Mouse (Mus musculus): ENCODE data around the gene Ak6.
A peak's percentile ranks its signal among the peaks of the same experiment; 100 is the strongest.

Ak6 gene

DNA sequence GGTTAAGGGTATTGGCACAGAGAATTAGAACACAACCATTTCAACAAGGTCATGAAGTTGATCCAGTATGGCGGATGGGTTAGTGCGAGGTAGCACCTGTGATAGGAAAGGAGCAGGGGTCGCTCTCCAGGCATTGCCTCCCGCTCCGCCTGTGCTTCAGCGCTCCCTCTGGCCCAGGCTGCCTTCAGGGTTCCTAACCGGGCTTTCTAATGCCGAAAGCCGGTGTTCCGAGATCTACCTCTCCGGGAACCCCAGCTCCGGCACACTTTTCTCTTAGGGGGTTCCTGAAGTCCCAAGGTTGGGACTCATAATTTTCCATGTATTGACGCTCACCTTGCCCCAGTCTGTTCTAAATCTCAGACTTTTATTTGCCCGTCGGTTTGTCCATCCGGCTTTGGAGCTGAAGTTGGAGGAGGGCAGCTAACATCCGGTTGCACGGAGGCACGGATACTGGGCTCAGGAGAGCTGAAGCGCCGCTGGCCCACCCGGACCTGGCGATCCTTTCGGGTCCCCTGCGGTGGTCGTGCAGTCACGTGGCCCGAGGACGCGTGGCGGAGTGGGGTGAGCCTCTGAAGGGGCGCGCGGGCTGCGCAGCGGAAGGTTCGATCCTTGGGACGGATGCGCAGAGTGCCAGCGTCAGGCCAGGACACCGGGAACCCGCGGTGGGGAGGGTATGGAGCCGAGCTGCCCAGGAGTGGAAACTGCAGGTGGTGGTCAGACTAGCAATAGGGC lies 18.7 kb downstream of the Ak6 start, which contains the start of gene Ccdc125:
Ccdc125 (plus strand) TSS at position 427 of the 732 bp plus-strand sequence.
- DNase-seq (ENCODE audit: low read depth, low spot score): peak; percentile 66

GRCm38 (mm10) chr13:100670181-100670741 lies 19.5 kb downstream of the Ak6 start:
- DNase-seq (ENCODE audit: low read depth, low spot score): no peak

GRCm38 (mm10) chr13:100675936-100676635 lies 25.3 kb downstream of the Ak6 start:
- no peak for DNase-seq (ENCODE audit: low read depth, low spot score)

- no peak for DNase-seq (ENCODE audit: low read depth, low spot score)
Observed at GRCm38 (mm10) chr13:100681615-100682014, 30.8 kb downstream of the Ak6 start.

DNA sequence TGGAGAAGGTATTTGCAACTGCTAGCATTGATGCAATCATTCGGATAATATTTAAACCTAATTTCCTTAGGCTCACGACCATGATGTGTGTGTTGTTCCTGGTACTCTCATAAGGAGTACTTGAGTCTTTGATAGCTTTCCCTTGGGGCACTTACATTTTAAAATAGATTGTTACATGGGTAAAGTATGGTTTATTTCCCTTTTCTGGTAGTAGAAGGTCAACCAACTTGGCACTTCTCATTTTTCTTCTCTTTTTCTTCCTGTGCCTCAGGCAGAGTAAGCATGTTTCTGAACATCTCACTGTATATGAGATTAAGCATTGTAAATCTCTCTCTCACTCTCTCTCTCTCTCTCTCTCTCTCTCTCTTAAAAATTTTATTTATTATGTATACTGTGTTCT lies 32.1 kb downstream of the Ak6 start:
- no peak for DNase-seq (ENCODE audit: low read depth, low spot score)

GRCm38 (mm10) chr13:100684355-100684754 lies 33.6 kb downstream of the Ak6 start:
- peak; percentile 67 for DNase-seq (ENCODE audit: low read depth, low spot score)

- DNase-seq (ENCODE audit: low read depth, low spot score): peak; percentile 67
Observed at GRCm38 (mm10) chr13:100687513-100687912, 36.7 kb downstream of the Ak6 start.

GRCm38 (mm10) chr13:100697541-100697940 lies 46.8 kb downstream of the Ak6 start:
- no peak for DNase-seq (ENCODE audit: low read depth, low spot score)

DNA sequence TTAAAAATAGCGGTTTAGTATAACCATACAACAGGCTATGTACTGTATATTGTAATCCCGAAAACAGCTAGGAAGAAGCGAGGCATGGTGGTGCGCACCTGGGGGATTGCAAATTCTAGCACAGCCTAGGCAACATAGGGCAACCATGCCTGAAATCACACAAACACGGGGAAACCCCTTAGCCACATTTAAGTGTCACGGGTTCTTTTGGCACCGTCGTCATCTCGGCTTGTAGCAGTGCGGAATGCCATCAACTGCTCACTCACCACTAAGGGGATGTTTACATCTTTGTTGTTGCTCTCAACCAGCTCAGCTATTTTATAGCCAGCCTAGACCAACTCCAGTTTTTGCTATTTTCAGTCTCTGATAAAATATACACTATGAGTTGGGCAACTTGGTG lies 48.1 kb downstream of the Ak6 start:
- no peak for DNase-seq (ENCODE audit: low read depth, low spot score)

- DNase-seq (ENCODE audit: low read depth, low spot score): peak; percentile 57
Observed at GRCm38 (mm10) chr13:100703468-100703867, 52.7 kb downstream of the Ak6 start.

- no peak for DNase-seq (ENCODE audit: low read depth, low spot score)
Observed at GRCm38 (mm10) chr13:100706206-100706605, 55.4 kb downstream of the Ak6 start.

DNA sequence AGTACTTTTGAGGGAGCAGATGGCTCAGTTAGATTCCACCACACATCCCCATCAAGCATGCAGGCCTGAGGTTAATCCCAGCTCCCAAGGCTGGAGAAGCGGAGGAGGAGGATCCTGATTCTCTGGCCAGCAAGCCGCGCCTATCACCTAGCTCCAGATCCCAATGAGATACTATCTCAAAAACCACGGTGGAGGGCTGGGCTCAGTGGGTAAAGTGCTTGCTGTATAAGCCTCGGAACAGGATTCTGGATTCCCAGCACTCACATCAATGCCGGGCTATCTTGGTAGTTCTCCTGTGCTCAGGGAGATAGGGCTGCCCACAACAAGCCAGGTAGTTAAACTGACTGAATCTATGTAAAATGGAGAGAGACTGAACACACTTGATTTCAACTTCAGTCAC lies 64.7 kb downstream of the Ak6 start:
- DNase-seq (ENCODE audit: low read depth, low spot score): no peak

Measured in ZHBTc4 (cell line).